Mouse (Mus musculus): Measurements from ENCODE around the gene Mios.

Mios gene

DNA sequence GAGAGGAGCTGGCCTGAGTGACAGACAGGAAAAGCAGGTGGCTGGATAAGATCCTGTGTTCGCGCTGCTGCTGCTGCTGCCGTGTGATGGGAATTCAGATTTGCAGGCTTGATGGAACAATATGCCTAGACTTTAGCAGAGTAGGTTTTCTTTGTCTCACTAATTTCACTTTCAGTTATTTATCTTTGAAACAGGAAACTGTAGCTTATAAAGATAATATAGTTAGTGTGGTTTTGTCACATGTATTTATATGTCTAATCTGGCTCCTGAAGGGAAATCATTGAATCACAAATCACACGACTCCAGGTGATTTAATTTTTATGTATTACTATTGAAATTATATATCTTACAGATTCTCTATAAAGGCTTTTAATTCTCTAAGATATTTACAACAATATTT, 74.2 kb downstream of the Mios start:
- no peak for DNase-seq

GRCm38 (mm10) chr6:8285401-8285960, 76.5 kb downstream of the Mios start:
- no peak for DNase-seq
